Mouse (Mus musculus) brain, embryonic 14.5 days (tissue): ENCODE results near the gene Znrf3.

ENCODE experiments used
- CTCF ChIP-seq: fragments of 200-500 bp; IDR thresholded peaks from 2 replicates; pipeline ENCODE4 v1.5.1; 2012; ENCODE audit warnings: inconsistent platforms, mild to moderate bottlenecking, moderate library complexity, borderline replicate concordance; ENCODE audit not compliant: insufficient read depth, insufficient read length; ENCODE audit errors: extremely low read depth
- POLR2A ChIP-seq: fragments of 200-500 bp; IDR thresholded peaks from 2 replicates; pipeline ENCODE4 v1.6.1; 2012; ENCODE audit warnings: mild to moderate bottlenecking, inconsistent platforms, borderline replicate concordance; ENCODE audit not compliant: poor library complexity, insufficient read depth, insufficient read length, severe bottlenecking; ENCODE audit errors: extremely low read depth

- TF ChIP-seq CTCF (no peak), POLR2A (no peak)
Observed at GRCm38 (mm10) chr11:5412644-5413190, 31.9 kb downstream of the Znrf3 start.
